Mouse (Mus musculus) ES-E14 (cell line): ENCODE measurements at regions not wholly inside any gene's neighbourhood (a gene's known extent, or its start where the extent isn't known, plus 50 kb on each side); places are given as distances from the start of the nearest gene placed in this dataset.

Experiments used
- DNase-seq: peaks from one replicate; pipeline ENCODE4 v3.0.0-alpha.2; 2013; ENCODE audit warnings: low read depth, low spot score
- H3K27ac ChIP-seq: 2 replicates; pipeline ENCODE4 v1.5.1; 2012; ENCODE audit warnings: low read depth, mild to moderate bottlenecking, low read length, moderate library complexity, mixed read lengths; ENCODE audit not compliant: poor library complexity, insufficient read depth, severe bottlenecking
- H3K36me3 ChIP-seq: 2 replicates; pipeline ENCODE4 v1.6.1; 2012; ENCODE audit warnings: mild to moderate bottlenecking, low read length, moderate library complexity, mixed read lengths; ENCODE audit not compliant: control insufficient read depth, poor library complexity, insufficient read depth, severe bottlenecking
- H3K4me1 ChIP-seq, 2 experiments: fragments of 150-350 bp in 1 of 2; sonication (generic) in 1 of 2; 2 replicates each; pipeline ENCODE4 v1.6.1; 2012; ENCODE audit warnings: low read length in 2 of 2, mild to moderate bottlenecking in 1 of 2, mixed read lengths in 1 of 2; ENCODE audit not compliant: control insufficient read depth in 2 of 2, insufficient read depth in 2 of 2, poor library complexity in 1 of 2
- H3K4me3 ChIP-seq, 2 experiments: fragments of 150-350 bp in 1 of 2; sonication (generic) in 1 of 2; 2 replicates each; pipeline ENCODE4 v1.5.1; 2012; ENCODE audit warnings: low read length in 2 of 2, low read depth in 1 of 2, mild to moderate bottlenecking in 1 of 2, mixed read lengths in 1 of 2; ENCODE audit not compliant: insufficient read depth in 1 of 2, poor library complexity in 1 of 2, severe bottlenecking in 1 of 2
- H3K9ac ChIP-seq: 2 replicates; pipeline ENCODE4 v1.6.1; 2012; ENCODE audit warnings: low read depth, mild to moderate bottlenecking, low read length, mixed read lengths; ENCODE audit not compliant: poor library complexity, insufficient read depth, severe bottlenecking
- H3K9me3 ChIP-seq: fragments of 150-350 bp; sonication (generic); 2 replicates; pipeline ENCODE4 v1.6.1; 2012; ENCODE audit warnings: low read depth, mild to moderate bottlenecking, low read length; ENCODE audit not compliant: control insufficient read depth, insufficient read depth
- CHD2 ChIP-seq: IDR thresholded peaks from 2 replicates; pipeline ENCODE4 v1.6.1; 2014; ENCODE audit warnings: mild to moderate bottlenecking, low read depth, low read length, inconsistent platforms
- HCFC1 ChIP-seq: IDR thresholded peaks from 2 replicates; pipeline ENCODE4 v1.6.1; 2012; ENCODE audit warnings: low read length, inconsistent platforms, borderline replicate concordance; ENCODE audit not compliant: insufficient read depth
- MAFK ChIP-seq: IDR thresholded peaks from 2 replicates; pipeline ENCODE4 v1.6.1; 2014; ENCODE audit warnings: mild to moderate bottlenecking, low read depth, low read length, inconsistent platforms; ENCODE audit not compliant: insufficient read depth
- ZC3H11A ChIP-seq: IDR thresholded peaks from 2 replicates; pipeline ENCODE4 v1.6.1; 2012; ENCODE audit warnings: low read depth, mild to moderate bottlenecking, inconsistent platforms, low read length, borderline replicate concordance
- ZNF384 ChIP-seq: IDR thresholded peaks from 2 replicates; pipeline ENCODE4 v1.6.1; 2012; ENCODE audit warnings: low read depth, low read length, inconsistent platforms
- in situ Hi-C, 2 experiments: fragments of 600-800 bp; cut with MboI; formaldehyde crosslinking; loops; one replicate each; pipeline ENCODE4 v1.15.1; 2025; ENCODE audit warnings: low sequenced_read_pairs in 2 of 2, inconsistent platforms in 1 of 2; ENCODE audit not compliant: unreplicated experiment in 2 of 2

- Histone ChIP-seq H3K27ac (no peak overlapping the region), H3K9ac (no peak overlapping the region), H3K4me3 (no peak overlapping the region), H3K36me3 (no peaks in the 10 kb centered on the region), H3K9me3 (no peaks in the 10 kb centered on the region), H3K4me1 (no peaks in the 10 kb centered on the region)
- in situ Hi-C loops: no loop called here
- DNase-seq: no peak
- no peak for TF ChIP-seq HCFC1
- TF ChIP-seq CHD2: no peak
- no peak for TF ChIP-seq ZNF384
- TF ChIP-seq ZC3H11A: no peak
These were observed 188.3 kb upstream of the Sesn3 start for GRCm38 (mm10) chr9:14086611-14087010.

DNA sequence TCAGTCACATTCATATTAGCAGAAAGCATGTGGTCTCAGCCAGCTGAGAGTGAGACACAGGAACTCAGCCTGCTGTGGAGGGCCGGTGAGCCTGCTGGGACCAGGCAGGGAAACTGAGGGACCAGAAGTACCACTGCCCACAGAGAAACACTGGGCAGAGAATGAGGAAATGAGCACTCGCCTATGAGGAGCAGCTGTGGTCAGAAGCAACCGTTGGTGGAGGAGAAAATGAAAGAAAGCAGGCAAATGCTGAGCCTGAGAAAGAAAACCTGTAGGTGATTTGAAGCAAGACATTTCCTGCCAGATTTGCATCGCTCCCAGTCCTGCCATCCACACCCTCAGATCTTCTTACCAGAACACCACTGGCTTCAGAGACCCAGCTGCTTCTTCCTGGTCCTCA, 187.0 kb upstream of the Sesn3 start:
- no peak overlapping the region for H3K27ac ChIP-seq

GRCm38 (mm10) chr9:14089791-14090256, 185.0 kb upstream of the Sesn3 start:
- Histone ChIP-seq H3K4me1 (no peaks in the 10 kb centered on the region), H3K9me3 (no peaks in the 10 kb centered on the region), H3K36me3 (no peaks in the 10 kb centered on the region), H3K9ac (no peak overlapping the region), H3K4me3 (no peak overlapping the region), H3K27ac (no peak overlapping the region)
- in situ Hi-C loops: no loop called here
- no peak for TF ChIP-seq MAFK
- no peak for TF ChIP-seq ZNF384
- no peak for TF ChIP-seq ZC3H11A
- TF ChIP-seq CHD2: no peak
- TF ChIP-seq HCFC1: no peak
- no peak for DNase-seq

More for the DNA sequence above, 187.0 kb upstream of the Sesn3 start:
- Histone ChIP-seq H3K36me3 (no peaks in the 10 kb centered on the region), H3K9ac (no peak overlapping the region), H3K4me3 (no peak overlapping the region), H3K4me1 (no peaks in the 10 kb centered on the region), H3K9me3 (no peaks in the 10 kb centered on the region)
- no peak for TF ChIP-seq ZC3H11A
- TF ChIP-seq ZNF384: no peak
- no peak for TF ChIP-seq HCFC1
- TF ChIP-seq MAFK: no peak
- no peak for TF ChIP-seq CHD2
- no peak for DNase-seq
- in situ Hi-C loops: no loop called here

GRCm38 (mm10) chr9:14090454-14090853, 184.4 kb upstream of the Sesn3 start:
- no peak overlapping the region for H3K27ac ChIP-seq
- no peaks in the 10 kb centered on the region for H3K36me3 ChIP-seq
- in situ Hi-C loops: no loop called here

More at GRCm38 (mm10) chr9:14090454-14090853, 184.4 kb upstream of the Sesn3 start:
- Histone ChIP-seq H3K4me3 (no peak overlapping the region), H3K9me3 (no peaks in the 10 kb centered on the region), H3K9ac (no peak overlapping the region), H3K4me1 (no peaks in the 10 kb centered on the region)
- no peak for TF ChIP-seq ZC3H11A
- no peak for TF ChIP-seq CHD2
- TF ChIP-seq MAFK: no peak
- TF ChIP-seq ZNF384: no peak
- no peak for TF ChIP-seq HCFC1
- DNase-seq: no peak
